ENCODE assay signal across 9 mouse cellular contexts in genomic region chr7:89939497-89940353, GRCm38 (mm10). TPM values are rescaled to one million over a fixed set of nuclear protein-coding genes. Genes with fewer than 3 reads are reported as not detected.
A peak's percentile ranks its signal among the peaks of the same experiment; 100 is the strongest.
DNase-seq lines count a peak whose midpoint lies in the region; ATAC-seq and TF ChIP-seq lines count a peak whose summit lies in the region.
"Had no signal": no experiment of that assay in that cellular context is flagged by ENCODE, and none has a peak within 500 bp of the region (broad histone marks: within the 10 kb centered on the region; RNA-seq: fewer than 3 reads in every experiment).

No protein-coding gene starts in this region.

- H3K4me1 ChIP-seq in heart, embryonic 15.5 days (replicated peaks): peaks cover 9% of the 10 kb centered on the region
- H3K4me1 ChIP-seq in MEL (ENCODE audit: control insufficient read depth in 1 of 2, insufficient read depth in 2 of 2, low read length in 2 of 2): peaks cover 0 to 5% of the 10 kb centered on the region in 2 experiments; a peak in 2 of 4 replicates
- no peaks in the 10 kb centered on the region for H3K4me1 ChIP-seq in forebrain, postnatal 0 days (ENCODE audit: insufficient read depth)

- peak overlapping the region; percentile 87 for H3K4me3 ChIP-seq in heart, embryonic 15.5 days
- H3K4me3 ChIP-seq in MEL (ENCODE audit: control insufficient read depth in 1 of 2, insufficient read depth in 1 of 2, low read depth in 2 of 2, low read length in 2 of 2) (peak overlapping the region; percentile 71 to 96), macrophage (ENCODE audit: inconsistent target) (peak overlapping the region; percentile 82)
- H3K4me3 ChIP-seq in forebrain, postnatal 0 days (ENCODE audit: low read depth, low read length): peak overlapping the region; percentile 64

- no peaks in the 10 kb centered on the region for H3K9me3 ChIP-seq in heart, embryonic 15.5 days (replicated peaks)
- H3K9me3 ChIP-seq in MEL (replicated peaks; ENCODE audit: insufficient read depth, low read length): no peaks in the 10 kb centered on the region
- no peaks in the 10 kb centered on the region for H3K9me3 ChIP-seq in forebrain, postnatal 0 days (ENCODE audit: low read length)

- no peak for DNase-seq in heart, postnatal 4 days
- DNase-seq in MEL (ENCODE audit: low read depth, low spot score): no peak
- peak; percentile 58 for DNase-seq in forebrain, postnatal 0 days
- DNase-seq in spleen, postnatal 10 days (ENCODE audit: low spot score in 2 of 2): no peak
- DNase-seq in ovary, adult 18-20 months (ENCODE audit: low spot score): no peak
- no peak for DNase-seq in left cerebral cortex, adult 9 months (ENCODE audit: low spot score in 2 of 2)
- DNase-seq: adrenal gland, postnatal 25 days had no signal

- no peak overlapping the region for H3K27ac ChIP-seq in heart, embryonic 15.5 days
- no peak overlapping the region for H3K27ac ChIP-seq in MEL (ENCODE audit: control insufficient read depth, low read depth, low read length)
- peak overlapping the region; percentile 83 for H3K27ac ChIP-seq in forebrain, postnatal 0 days (ENCODE audit: low read depth, low read length)
- H3K27ac ChIP-seq in macrophage: no peak overlapping the region

- H3K79me2 ChIP-seq in MEL (ENCODE audit: control insufficient read depth, insufficient read depth, low read length, poor library complexity) (peaks cover 15% of the 10 kb centered on the region), macrophage (ENCODE audit: inconsistent target) (peaks cover 41% of the 10 kb centered on the region)

- no peak for TF ChIP-seq POLR2A in MEL (IDR thresholded peaks at IDR 0.05; ENCODE audit: control insufficient read depth in 1 of 2, insufficient read depth in 1 of 2, low read depth in 1 of 2, low read length in 2 of 2, poor library complexity in 1 of 2)

- no peaks in the 10 kb centered on the region for H3K36me3 ChIP-seq in heart, embryonic 15.5 days
- H3K36me3 ChIP-seq in MEL (ENCODE audit: control insufficient read depth in 1 of 2, insufficient read depth in 2 of 2, low read length in 2 of 2) (peaks cover 0 to 5% of the 10 kb centered on the region in 2 experiments; a peak in 2 of 4 replicates), macrophage (ENCODE audit: inconsistent target) (no peaks in the 10 kb centered on the region)
- H3K36me3 ChIP-seq in forebrain, postnatal 0 days (ENCODE audit: insufficient read depth): no peaks in the 10 kb centered on the region

- no peak for ATAC-seq in heart, embryonic 15.5 days (replicated peaks; ENCODE audit: insufficient number of reproducible peaks, insufficient read depth, low FRiP score, low read depth)
- ATAC-seq in forebrain, postnatal 0 days: no peak

- TF ChIP-seq RAD21 in MEL (IDR thresholded peaks at IDR 0.05; ENCODE audit: low read depth, low read length): no peak

- no peak for TF ChIP-seq EP300 in MEL (IDR thresholded peaks at IDR 0.05; ENCODE audit: low read depth in 1 of 2, low read length in 2 of 2)

- H3K9ac ChIP-seq in heart, embryonic 15.5 days: peak overlapping the region; percentile 80; the same call in 1 of the 2 replicates
- peak overlapping the region; percentile 82 for H3K9ac ChIP-seq in MEL (ENCODE audit: control insufficient read depth, low read depth, low read length, poor library complexity, severe bottlenecking)
- H3K9ac ChIP-seq in forebrain, postnatal 0 days: peak overlapping the region; percentile 66

- TF ChIP-seq CTCF in MEL (IDR thresholded peaks at IDR 0.05 in 2 of 3, conservative IDR thresholded peaks at IDR 0.05 in 1 of 3; ENCODE audit: control insufficient read depth in 1 of 3, insufficient read depth in 1 of 3, low read depth in 2 of 3, low read length in 3 of 3, poor library complexity in 1 of 3, severe bottlenecking in 1 of 3): no peak
- TF ChIP-seq CTCF in forebrain, postnatal 0 days (IDR thresholded peaks at IDR 0.05; ENCODE audit: low read depth): no peak

- H3K27me3 ChIP-seq in heart, embryonic 15.5 days: no peaks in the 10 kb centered on the region
- no peaks in the 10 kb centered on the region for H3K27me3 ChIP-seq in MEL (ENCODE audit: control insufficient read depth in 1 of 2, insufficient read depth in 2 of 2, low read length in 2 of 2)
- H3K27me3 ChIP-seq in forebrain, postnatal 0 days (ENCODE audit: insufficient read depth, low read length): no peaks in the 10 kb centered on the region

- WGBS in heart, embryonic 15.5 days: 54% methylated on average over 15 of the region's 15 CpGs
- 31% methylated on average over 15 of the region's 15 CpGs for WGBS in forebrain, postnatal 0 days
- 70% methylated on average over 15 of the region's 15 CpGs for WGBS in macrophage (ENCODE audit: missing documents)

- peak overlapping the region; percentile 72 for H3K4me2 ChIP-seq in heart, embryonic 15.5 days
- peak overlapping the region; percentile 61 for H3K4me2 ChIP-seq in forebrain, postnatal 0 days (ENCODE audit: low read depth)

TF ChIP-seq in MEL, 35 proteins besides CTCF, POLR2A, EP300 and RAD21:
- no peak for TF ChIP-seq JUND (IDR thresholded peaks at IDR 0.05; ENCODE audit: low read depth, low read length)
- TF ChIP-seq GABPA (IDR thresholded peaks at IDR 0.05; ENCODE audit: low read depth, low read length): no peak
- TF ChIP-seq BHLHE40 (IDR thresholded peaks at IDR 0.05; ENCODE audit: borderline replicate concordance, low read depth, low read length): no peak
TF ChIP-seq in MEL: peak in this region for 0.

RNA-seq across cellular contexts. Expression of gene Hikeshi, which starts 1.3 kb away (rescaled TPM):
- 95.8 and 109 TPM in 2 replicates for polyA plus RNA-seq in heart, embryonic 15.5 days (2015; fragmentation: Nextera tagmentation; extraction: Ambion mirVana)
- 10 to 100 TPM; 68.1 to 73.4 TPM for total RNA-seq in heart, postnatal 4 days (2021)
- total RNA-seq in MEL (2012; rRNA removed): 61.4 and 83.0 TPM in 2 replicates
- polyA plus RNA-seq in MEL (2012; ENCODE audit: insufficient read depth in 1 of 2, insufficient read length in 2 of 2, low read depth in 1 of 2, low replicate concordance in 2 of 2, missing spikeins in 1 of 2) (100 to 1,000 TPM in 1 of 2 experiments, not detected in 1; 123 TPM), macrophage (2018) (31.3 to 39.4 TPM (median 32.2 TPM) in 3 replicates)
- 80.0 and 89.2 TPM in 2 replicates for total RNA-seq in forebrain, postnatal 0 days (2014; rRNA removed)
- polyA plus RNA-seq in forebrain, postnatal 0 days (2015; fragmentation: Nextera tagmentation; extraction: Ambion mirVana): 163 and 173 TPM in 2 replicates
- total RNA-seq in macrophage (2018; cell fraction: chromatin; rRNA removed): 10 to 100 TPM in 14 of 26 experiments, 1 to 10 TPM in 12; 2.1 to 34.2 (median 11.2) TPM
- total RNA-seq in macrophage (2018; cell fraction: cytosol; rRNA removed): 10 to 100 TPM; 31.4 to 63.4 (median 47.3) TPM
- total RNA-seq in macrophage (2018; cell fraction: nucleus; rRNA removed): 10 to 100 TPM in 18 of 26 experiments, 1 to 10 TPM in 8; 4.8 to 36.8 (median 14.4) TPM

RNA-seq across cellular contexts. Expression of gene Ccdc81, which starts 36.3 kb away (rescaled TPM):
- not detected in 2 replicates for polyA plus RNA-seq in heart, embryonic 15.5 days (2015; fragmentation: Nextera tagmentation; extraction: Ambion mirVana)
- not detected for total RNA-seq in heart, postnatal 4 days (2021)
- not detected in 2 replicates for total RNA-seq in MEL (2012; rRNA removed)
- not detected for polyA plus RNA-seq in MEL (2012; ENCODE audit: insufficient read depth in 1 of 2, insufficient read length in 2 of 2, low read depth in 1 of 2, low replicate concordance in 2 of 2, missing spikeins in 1 of 2)
- total RNA-seq in forebrain, postnatal 0 days (2014; rRNA removed): 0.77 and 1.5 TPM in 2 replicates
- 0.62 and 1.2 TPM in 2 replicates for polyA plus RNA-seq in forebrain, postnatal 0 days (2015; fragmentation: Nextera tagmentation; extraction: Ambion mirVana)
- under 1 TPM in 1 of 26 experiments, not detected in 25; 0.25 TPM for total RNA-seq in macrophage (2018; cell fraction: chromatin; rRNA removed)
- total RNA-seq in macrophage (2018; cell fraction: cytosol; rRNA removed): not detected
- not detected for total RNA-seq in macrophage (2018; cell fraction: nucleus; rRNA removed)
- not detected in 3 replicates for polyA plus RNA-seq in macrophage (2018)
- total RNA-seq: adrenal gland, postnatal 25 days had no signal

RNA-seq across cellular contexts. Expression of gene Eed, which starts 41.1 kb away (rescaled TPM):
- 41.4 and 44.6 TPM in 2 replicates for polyA plus RNA-seq in heart, embryonic 15.5 days (2015; fragmentation: Nextera tagmentation; extraction: Ambion mirVana)
- total RNA-seq in heart, postnatal 4 days (2021): 10 to 100 TPM; 34.7 to 37.8 TPM
- total RNA-seq in MEL (2012; rRNA removed): 94.3 and 98.1 TPM in 2 replicates
- polyA plus RNA-seq in MEL (2012; ENCODE audit: insufficient read depth in 1 of 2, insufficient read length in 2 of 2, low read depth in 1 of 2, low replicate concordance in 2 of 2, missing spikeins in 1 of 2) (100 to 1,000 TPM; 166 to 668 TPM), macrophage (2018) (45.6 to 59.3 TPM (median 47.9 TPM) in 3 replicates)
- total RNA-seq in forebrain, postnatal 0 days (2014; rRNA removed): 22.2 and 28.5 TPM in 2 replicates
- polyA plus RNA-seq in forebrain, postnatal 0 days (2015; fragmentation: Nextera tagmentation; extraction: Ambion mirVana): 18.1 and 20.7 TPM in 2 replicates
- total RNA-seq in macrophage (2018; cell fraction: chromatin; rRNA removed): 100 to 1,000 TPM in 24 of 26 experiments, 10 to 100 TPM in 2; 87.4 to 310 (median 214) TPM
- total RNA-seq in macrophage (2018; cell fraction: cytosol; rRNA removed): 10 to 100 TPM; 16.4 to 78.9 (median 44.1) TPM
- total RNA-seq in macrophage (2018; cell fraction: nucleus; rRNA removed): 100 to 1,000 TPM in 14 of 26 experiments, 10 to 100 TPM in 12; 34.6 to 164 (median 110) TPM
